ENCODE assay signal across 10 mouse cellular contexts in genomic region chr8:111469013-111469412, GRCm38 (mm10). TPM values are rescaled to one million over a fixed set of nuclear protein-coding genes. Genes with fewer than 3 reads are reported as not detected.
A peak's percentile ranks its signal among the peaks of the same experiment; 100 is the strongest.
DNase-seq lines count a peak whose midpoint lies in the region; ATAC-seq and TF ChIP-seq lines count a peak whose summit lies in the region.
"Had no signal": no experiment of that assay in that cellular context is flagged by ENCODE, and none has a peak within 500 bp of the region (broad histone marks: within the 10 kb centered on the region; RNA-seq: fewer than 3 reads in every experiment).

No protein-coding gene starts in this region.

- H3K4me3 ChIP-seq in hindbrain, embryonic 13.5 days: no peak overlapping the region
- no peak overlapping the region for H3K4me3 ChIP-seq in hindbrain, embryonic 10.5 days
- H3K4me3 ChIP-seq in midbrain, embryonic 14.5 days (replicated peaks; ENCODE audit: low read depth, low read length): no peak overlapping the region
- no peak overlapping the region for H3K4me3 ChIP-seq in midbrain, embryonic 10.5 days
- H3K4me3 ChIP-seq in forebrain, embryonic 16.5 days (replicated peaks; ENCODE audit: low read length): no peak overlapping the region
- H3K4me3 ChIP-seq in olfactory bulb, adult 2 months (ENCODE audit: insufficient read depth, low read depth, low read length): no peak overlapping the region
- H3K4me3 ChIP-seq: erythroblast, embryonic 14.5 days; lung, embryonic 15.5 days had no signal

- WGBS in hindbrain, embryonic 13.5 days: 48% methylated on average over 6 of the region's 6 CpGs
- WGBS in hindbrain, embryonic 10.5 days: 85% methylated on average over 6 of the region's 6 CpGs
- 49% methylated on average over 6 of the region's 6 CpGs for WGBS in midbrain, embryonic 14.5 days
- WGBS in midbrain, embryonic 10.5 days: 92% methylated on average over 6 of the region's 6 CpGs
- WGBS in forebrain, embryonic 16.5 days: 15% methylated on average over 6 of the region's 6 CpGs
- WGBS in olfactory bulb, adult 2 months: 21% methylated on average over 6 of the region's 6 CpGs

- no peak for TF ChIP-seq CTCF in olfactory bulb, adult 2 months (IDR thresholded peaks at IDR 0.05; ENCODE audit: insufficient read depth, low read depth, low read length)

- no peak for DNase-seq in hindbrain, embryonic 10.5 days (ENCODE audit: low spot score)
- peak; percentile 72 for DNase-seq in midbrain, embryonic 14.5 days
- no peak for DNase-seq in midbrain, embryonic 10.5 days (ENCODE audit: low spot score)
- no peak for DNase-seq in c-Kit-positive CD71-positive TER-119-positive erythroid progenitor cells, embryonic 14.5 days (ENCODE audit: low spot score)
- no peak for DNase-seq in testis, postnatal 14 days (ENCODE audit: low spot score)

- H3K9me3 ChIP-seq in hindbrain, embryonic 13.5 days: no peaks in the 10 kb centered on the region
- no peaks in the 10 kb centered on the region for H3K9me3 ChIP-seq in hindbrain, embryonic 10.5 days
- H3K9me3 ChIP-seq in midbrain, embryonic 14.5 days (ENCODE audit: control insufficient read depth, low read length): no peaks in the 10 kb centered on the region
- no peaks in the 10 kb centered on the region for H3K9me3 ChIP-seq in midbrain, embryonic 10.5 days (replicated peaks)
- no peaks in the 10 kb centered on the region for H3K9me3 ChIP-seq in forebrain, embryonic 16.5 days (ENCODE audit: control insufficient read depth, low read length)
- H3K9me3 ChIP-seq: lung, embryonic 15.5 days had no signal

- H3K27me3 ChIP-seq in hindbrain, embryonic 13.5 days: no peaks in the 10 kb centered on the region
- H3K27me3 ChIP-seq in hindbrain, embryonic 10.5 days (ENCODE audit: insufficient read depth, poor library complexity, severe bottlenecking): no peaks in the 10 kb centered on the region
- H3K27me3 ChIP-seq in midbrain, embryonic 14.5 days (ENCODE audit: control insufficient read depth, insufficient read depth, low read length): no peaks in the 10 kb centered on the region
- no peaks in the 10 kb centered on the region for H3K27me3 ChIP-seq in midbrain, embryonic 10.5 days (ENCODE audit: low read depth, poor library complexity, severe bottlenecking)
- H3K27me3 ChIP-seq in forebrain, embryonic 16.5 days (replicated peaks; ENCODE audit: control insufficient read depth, insufficient read depth, low read length): no peaks in the 10 kb centered on the region
- H3K27me3 ChIP-seq: lung, embryonic 15.5 days had no signal

- no peak for TF ChIP-seq POLR2A in olfactory bulb, adult 2 months (IDR thresholded peaks at IDR 0.05; ENCODE audit: insufficient read depth, low read depth, low read length)

- H3K4me1 ChIP-seq in hindbrain, embryonic 13.5 days (replicated peaks): peaks cover 34% of the 10 kb centered on the region
- no peaks in the 10 kb centered on the region for H3K4me1 ChIP-seq in hindbrain, embryonic 10.5 days (replicated peaks)
- 0 out of 2 replicates have a peak, but pooled peaks cover 5% of the 10 kb centered on the region for H3K4me1 ChIP-seq in midbrain, embryonic 14.5 days (ENCODE audit: control insufficient read depth, insufficient read depth, low read length)
- no peaks in the 10 kb centered on the region for H3K4me1 ChIP-seq in midbrain, embryonic 10.5 days
- H3K4me1 ChIP-seq in forebrain, embryonic 16.5 days (replicated peaks; ENCODE audit: control insufficient read depth, insufficient read depth, low read length): peaks cover 44% of the 10 kb centered on the region
- peaks cover 20% of the 10 kb centered on the region for H3K4me1 ChIP-seq in olfactory bulb, adult 2 months (ENCODE audit: control insufficient read depth, insufficient read depth, low read length)
- H3K4me1 ChIP-seq: lung, embryonic 15.5 days had no signal

- H3K9ac ChIP-seq in hindbrain, embryonic 13.5 days: no peak overlapping the region
- no peak overlapping the region for H3K9ac ChIP-seq in midbrain, embryonic 14.5 days (replicated peaks; ENCODE audit: low read length)
- H3K9ac ChIP-seq in forebrain, embryonic 16.5 days (replicated peaks; ENCODE audit: low read depth, low read length): no peak overlapping the region
- H3K9ac ChIP-seq: lung, embryonic 15.5 days had no signal

- no peak for ATAC-seq in hindbrain, embryonic 13.5 days (ENCODE audit: low FRiP score)
- no peak for ATAC-seq in midbrain, embryonic 14.5 days (ENCODE audit: low FRiP score, low TSS enrichment)
- ATAC-seq in forebrain, embryonic 16.5 days: peak; percentile 73

- peaks cover 27% of the 10 kb centered on the region for H3K36me3 ChIP-seq in hindbrain, embryonic 13.5 days
- peaks cover 15% of the 10 kb centered on the region for H3K36me3 ChIP-seq in hindbrain, embryonic 10.5 days
- peaks cover 17% of the 10 kb centered on the region; the same call in 1 of the 2 replicates for H3K36me3 ChIP-seq in midbrain, embryonic 14.5 days (ENCODE audit: control insufficient read depth, insufficient read depth, low read length)
- H3K36me3 ChIP-seq in midbrain, embryonic 10.5 days: 0 out of 2 replicates have a peak, but pooled peaks cover 4% of the 10 kb centered on the region
- no peaks in the 10 kb centered on the region for H3K36me3 ChIP-seq in forebrain, embryonic 16.5 days (ENCODE audit: control insufficient read depth, insufficient read depth)

- H3K27ac ChIP-seq in hindbrain, embryonic 13.5 days: 0 out of 2 replicates have a peak overlapping the region, but pooled peaks have one; percentile 40
- H3K27ac ChIP-seq in hindbrain, embryonic 10.5 days: no peak overlapping the region
- H3K27ac ChIP-seq in midbrain, embryonic 14.5 days (replicated peaks; ENCODE audit: low read depth, low read length): no peak overlapping the region
- H3K27ac ChIP-seq in midbrain, embryonic 10.5 days (replicated peaks): no peak overlapping the region
- H3K27ac ChIP-seq in forebrain, embryonic 16.5 days (ENCODE audit: low read length): peak overlapping the region; percentile 63
- peak overlapping the region; percentile 36; the same call in 1 of the 2 replicates for H3K27ac ChIP-seq in olfactory bulb, adult 2 months (ENCODE audit: insufficient read depth, low read depth, low read length)
- H3K27ac ChIP-seq: lung, embryonic 15.5 days had no signal

- no peak overlapping the region for H3K4me2 ChIP-seq in hindbrain, embryonic 13.5 days
- no peak overlapping the region for H3K4me2 ChIP-seq in midbrain, embryonic 14.5 days (ENCODE audit: low read length)
- H3K4me2 ChIP-seq in forebrain, embryonic 16.5 days (ENCODE audit: low read length): no peak overlapping the region
- H3K4me2 ChIP-seq: lung, embryonic 15.5 days had no signal

RNA-seq across cellular contexts. Expression of gene Wdr59, which starts 52.9 kb away (rescaled TPM):
- 7.4 and 8.3 TPM in 2 replicates for polyA plus RNA-seq in hindbrain, embryonic 13.5 days (2015; fragmentation: Nextera tagmentation; extraction: Ambion mirVana)
- 3.8 and 4.8 TPM in 2 replicates for polyA plus RNA-seq in hindbrain, embryonic 10.5 days (2016; fragmentation: Nextera tagmentation; extraction: Ambion mirVana)
- 5.4 and 5.9 TPM in 2 replicates for polyA plus RNA-seq in midbrain, embryonic 14.5 days (2014; fragmentation: Nextera tagmentation; extraction: Ambion mirVana)
- polyA plus RNA-seq in midbrain, embryonic 10.5 days (2016; fragmentation: Nextera tagmentation; extraction: Ambion mirVana): 4.2 and 4.8 TPM in 2 replicates
- 8.3 and 9.4 TPM in 2 replicates for polyA plus RNA-seq in forebrain, embryonic 16.5 days (2015; fragmentation: Nextera tagmentation; extraction: Ambion mirVana)
- polyA plus RNA-seq in olfactory bulb, adult 2 months (2012; ENCODE audit: insufficient read depth, insufficient read length, low replicate concordance, missing spikeins): not detected in 2 replicates

Comparison
In these comparisons a context has a peak if more than half of its experiments do, and no peak if none do; other contexts are left out.
1. H3K27ac ChIP-seq: peak in hindbrain, embryonic 13.5 days (single experiment), forebrain, embryonic 16.5 days (single experiment) and olfactory bulb, adult 2 months (single experiment); none in hindbrain, embryonic 10.5 days (single experiment), midbrain, embryonic 14.5 days (single experiment) and midbrain, embryonic 10.5 days (single experiment).